Mouse (Mus musculus): ENCODE results near the gene Vsig1.

DNA sequence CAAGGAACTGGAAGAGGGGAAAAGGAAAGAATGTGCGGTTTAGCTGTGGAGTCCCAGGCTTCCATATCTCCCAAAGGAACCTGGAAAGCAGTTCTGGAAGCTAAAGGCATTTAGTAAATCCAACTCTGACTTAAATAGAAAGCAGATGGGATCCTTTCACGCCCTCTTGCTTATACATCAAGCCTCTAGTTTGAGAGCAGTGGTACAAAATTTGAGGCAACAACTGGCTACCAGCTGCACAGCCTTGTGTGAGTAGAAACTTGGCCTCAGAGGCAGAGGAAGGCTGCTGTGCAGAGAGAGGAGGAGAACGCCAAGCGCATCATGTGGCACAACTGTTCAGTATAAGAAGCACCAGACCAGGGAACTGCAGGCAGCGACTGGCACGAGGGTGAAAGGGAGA is 13.9 kb downstream of the Vsig1 start:
- TF ChIP-seq GATA1 (IDR thresholded peaks at IDR 0.05; ENCODE audit: low read length) (no peak), TAL1 (IDR thresholded peaks at IDR 0.05; ENCODE audit: low read length) (no peak)

Measured in erythroblast, embryonic 14.5 days (primary cell).